Mouse (Mus musculus) G1E (cell line): ENCODE results near the gene Card14.

Experiments used
- CTCF ChIP-seq: IDR thresholded peaks from 2 replicates; pipeline ENCODE4 v1.5.1; 2012; ENCODE audit warnings: low read depth, low read length, inconsistent platforms, mixed read lengths
- GATA1 ChIP-seq: IDR thresholded peaks from 2 replicates; pipeline ENCODE4 v1.6.1; 2012; ENCODE audit warnings: borderline replicate concordance, low read length, inconsistent platforms, mixed read lengths
- TAL1 ChIP-seq: conservative IDR thresholded peaks from 2 replicates; pipeline ENCODE4 v1.6.1; 2012; ENCODE audit warnings: low read depth, low read length, inconsistent platforms, mixed read lengths

DNA sequence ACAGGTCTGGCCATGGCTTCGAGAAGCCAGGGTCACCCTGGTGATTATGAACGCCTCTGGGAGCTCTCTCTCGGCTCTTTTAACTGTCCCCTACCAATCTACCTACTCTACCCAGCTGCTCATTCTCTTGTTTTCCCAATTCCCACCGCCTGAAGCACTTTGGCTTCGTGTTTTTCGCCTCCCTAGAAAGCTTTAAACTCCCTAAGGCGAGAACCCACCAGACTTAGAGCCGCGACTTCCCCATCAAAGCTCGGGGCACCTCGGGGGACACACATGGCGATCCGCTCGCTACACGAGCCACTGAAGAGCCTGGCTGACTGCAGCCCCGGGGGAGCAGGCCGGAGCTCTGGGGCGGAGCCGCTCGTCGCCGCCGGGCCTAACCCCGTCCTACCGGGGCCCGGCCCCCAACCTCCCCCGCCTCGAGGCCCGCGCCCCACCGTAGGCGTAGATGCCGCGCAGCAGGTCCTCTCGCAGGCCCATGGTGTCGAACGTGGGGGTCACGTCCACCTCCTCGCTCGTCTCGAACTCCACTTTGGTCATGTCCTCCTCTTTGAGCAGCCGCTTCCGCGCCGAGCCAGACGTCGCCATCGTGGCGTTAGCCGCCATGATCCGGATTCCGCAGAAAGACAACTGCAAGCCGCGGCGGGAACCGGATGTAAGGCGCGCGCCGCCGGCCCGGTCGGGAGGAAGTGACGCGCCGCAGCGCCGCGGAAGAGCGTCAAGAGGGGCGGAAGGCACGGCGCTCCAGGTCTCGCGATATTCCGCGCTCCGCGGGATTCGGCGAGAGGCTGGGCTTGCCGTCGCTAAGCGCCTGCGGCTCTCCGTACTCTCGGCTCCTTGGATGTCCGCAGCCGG, 8.0 kb upstream of the Card14 start, which contains the start of gene Eif4a3:
- TF ChIP-seq CTCF: no peak
- no peak for TF ChIP-seq GATA1
- TF ChIP-seq TAL1: no peak
